In genomic region chr16:56175867-56176581, GRCm38 (mm10) we compare ENCODE assay signal across 8 mouse cellular contexts. TPM values are rescaled to one million over a fixed set of nuclear protein-coding genes. Genes with fewer than 3 reads are reported as not detected.
DNase-seq lines count a peak whose midpoint lies in the region; ATAC-seq and TF ChIP-seq lines count a peak whose summit lies in the region.

No protein-coding gene starts in this region.

- H3K4me1 ChIP-seq in intestine, postnatal 0 days (replicated peaks; ENCODE audit: control insufficient read depth, insufficient read depth, low read length), result no peaks in the 10 kb centered on the region
- no peaks in the 10 kb centered on the region for H3K4me1 ChIP-seq in intestine, embryonic 15.5 days (replicated peaks)

- H3K4me2 ChIP-seq in intestine, postnatal 0 days (replicated peaks; ENCODE audit: low read depth), result no peak overlapping the region
- H3K4me2 ChIP-seq in intestine, embryonic 15.5 days (replicated peaks), result no peak overlapping the region

- H3K9ac ChIP-seq in intestine, postnatal 0 days (ENCODE audit: low read depth, low read length), result no peak overlapping the region
- H3K9ac ChIP-seq in intestine, embryonic 15.5 days, result no peak overlapping the region

- peaks cover 13% of the 10 kb centered on the region for H3K36me3 ChIP-seq in intestine, postnatal 0 days (ENCODE audit: control insufficient read depth, insufficient read depth)
- H3K36me3 ChIP-seq in intestine, embryonic 15.5 days, result 0 out of 2 replicates have a peak, but pooled peaks cover 4% of the 10 kb centered on the region

- H3K27me3 ChIP-seq in intestine, postnatal 0 days (replicated peaks; ENCODE audit: control insufficient read depth, insufficient read depth, low read length), result no peaks in the 10 kb centered on the region
- no peaks in the 10 kb centered on the region for H3K27me3 ChIP-seq in intestine, embryonic 15.5 days (replicated peaks)

- DNase-seq in urinary bladder, postnatal 14 days (ENCODE audit: low spot score), result peak; percentile 10
- DNase-seq in urinary bladder, postnatal 4 days (ENCODE audit: low spot score in 2 of 2), result no peak
- DNase-seq in retina, embryonic 14.5 days (ENCODE audit: low spot score), result peak; percentile 47
- DNase-seq in gastrocnemius, adult 8-10 months (ENCODE audit: low spot score in 2 of 2), result no peak

- ATAC-seq in intestine, postnatal 0 days, result no peak
- ATAC-seq in intestine, embryonic 15.5 days, result no peak
- 0 out of 2 replicates have a peak, but pooled peaks have one; percentile 42 for ATAC-seq in common myeloid progenitor, adult 5-6 weeks (replicated peaks; ENCODE audit: low read depth, poor library complexity, severe bottlenecking)
- ATAC-seq in monocyte, adult 5-6 weeks (replicated peaks; ENCODE audit: insufficient number of reproducible peaks, low FRiP score, low TSS enrichment, poor library complexity, severe bottlenecking), result no peak

- H3K27ac ChIP-seq in intestine, postnatal 0 days (ENCODE audit: low read depth, low read length), result no peak overlapping the region
- H3K27ac ChIP-seq in intestine, embryonic 15.5 days, result no peak overlapping the region

- H3K4me3 ChIP-seq in intestine, postnatal 0 days (ENCODE audit: low read depth, low read length), result no peak overlapping the region
- no peak overlapping the region for H3K4me3 ChIP-seq in intestine, embryonic 15.5 days (replicated peaks)

- 68% methylated on average over 8 of the region's 8 CpGs for WGBS in intestine, postnatal 0 days
- 63% methylated on average over 8 of the region's 8 CpGs for WGBS in intestine, embryonic 15.5 days

- no peaks in the 10 kb centered on the region for H3K9me3 ChIP-seq in intestine, postnatal 0 days (ENCODE audit: control insufficient read depth)
- no peaks in the 10 kb centered on the region for H3K9me3 ChIP-seq in intestine, embryonic 15.5 days

- peak; percentile 67 for TF ChIP-seq CTCF in intestine, postnatal 0 days (IDR thresholded peaks at IDR 0.05; ENCODE audit: low read depth)

RNA-seq across cellular contexts. Expression of gene Impg2, which starts 28.1 kb away (rescaled TPM):
- 0.07 and 0.08 TPM in 2 replicates for polyA plus RNA-seq in intestine, postnatal 0 days (2015; fragmentation: Nextera tagmentation; extraction: Ambion mirVana)
- polyA plus RNA-seq in intestine, embryonic 15.5 days (2015; fragmentation: Nextera tagmentation; extraction: Ambion mirVana), result 0.05 and 0.09 TPM in 2 replicates
- 0.44 TPM in 1 of 2 replicates, not detected in the other for total RNA-seq in common myeloid progenitor, adult 5-6 weeks (2017)
- 0.29 to 0.67 TPM (median 0.32 TPM) in 3 replicates for total RNA-seq in monocyte, adult 5-6 weeks (2017)
- not detected for total RNA-seq in gastrocnemius, adult 8-10 months (2022)

Comparison
In these comparisons a context has a peak if more than half of its experiments do, and no peak if none do; other contexts are left out.
1. DNase-seq: peak in urinary bladder, postnatal 14 days (single experiment) and retina, embryonic 14.5 days (single experiment); none in urinary bladder, postnatal 4 days (0 of 2) and gastrocnemius, adult 8-10 months (0 of 2).